Mouse (Mus musculus) liver, postnatal 0 days (tissue): ENCODE measurements around the gene Apobec1.
A peak's percentile ranks its signal among the peaks of the same experiment; 100 is the strongest.
"Not testable (repeated sequence)": the region's sequence is repeated elsewhere in the genome, so short reads cannot be mapped to it uniquely, and the experiment has no call there.

Experiments
- CTCF ChIP-seq: sonication (generic); IDR thresholded peaks from 2 replicates; pipeline ENCODE4 v1.5.1; 2016; ENCODE audit warnings: antibody characterized with exemption, low read depth
- EP300 ChIP-seq: IDR thresholded peaks from 2 replicates; pipeline ENCODE4 v1.6.1; 2016; ENCODE audit warnings: antibody characterized with exemption, low read depth, mild to moderate bottlenecking

DNA sequence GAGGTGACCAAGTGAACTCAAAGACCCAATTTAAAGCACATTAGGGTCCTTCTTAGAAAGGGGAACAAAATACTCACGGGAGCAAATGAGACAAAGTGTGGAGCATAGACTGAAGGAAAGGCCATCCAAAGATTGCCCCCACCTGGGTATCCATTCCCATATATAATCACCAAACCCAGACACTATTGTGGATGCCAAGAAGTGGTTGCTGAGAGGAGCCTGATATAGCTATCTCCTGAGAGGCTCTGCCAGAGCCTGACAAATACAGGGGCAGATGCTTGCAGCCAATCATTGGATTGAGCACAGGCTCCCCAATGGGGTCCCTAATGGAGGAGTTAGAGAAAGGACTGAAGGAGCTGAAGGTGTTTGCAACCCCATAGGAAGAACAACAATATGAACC, 27.2 kb downstream of the Apobec1 start:
- TF ChIP-seq CTCF, result not testable (repeated sequence)
- peak; percentile 55 for TF ChIP-seq EP300
